Mouse (Mus musculus): ENCODE measurements at regions not wholly inside any gene's neighbourhood (a gene's known extent, or its start where the extent isn't known, plus 50 kb on each side); places are given as distances from the start of the nearest gene placed in this dataset.
A peak's percentile ranks its signal among the peaks of the same experiment; 100 is the strongest.

DNA sequence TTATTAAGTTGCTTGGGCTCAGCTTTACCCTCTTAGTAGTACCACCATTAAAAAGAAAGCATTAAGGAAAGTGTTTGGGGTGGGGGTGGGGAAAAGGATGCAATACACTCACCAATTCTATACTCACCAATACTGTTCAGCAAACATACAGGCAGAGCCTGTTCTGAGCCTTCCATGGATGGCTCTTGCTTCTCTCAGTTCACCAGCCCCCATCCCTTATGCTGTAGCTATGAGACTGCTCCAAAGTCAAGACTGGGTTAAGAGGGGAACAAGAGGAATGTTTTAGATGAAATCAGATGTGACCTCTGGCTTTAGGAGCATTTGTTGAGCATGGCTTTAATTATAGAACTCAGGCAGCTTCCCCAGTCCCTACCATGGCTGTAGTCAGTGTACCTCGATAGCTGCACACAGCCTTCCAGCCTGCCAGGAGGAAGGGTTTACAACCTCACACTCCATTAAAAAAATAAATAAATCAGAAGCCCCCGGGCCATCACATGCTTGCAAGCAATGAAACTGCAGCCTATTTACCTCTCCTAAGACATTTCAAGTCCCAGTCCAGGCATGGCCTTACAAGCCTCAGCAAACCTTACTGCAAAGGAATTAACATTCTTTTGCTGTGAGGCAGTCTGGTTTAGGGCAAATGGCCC lies 122.8 kb upstream of the Ldb2 start:
- Histone ChIP-seq H3K27ac (peak overlapping the region; percentile 67; the same call in 1 of the 2 replicates), H3K36me3 (replicated peaks) (no peaks in the 10 kb centered on the region), H3K4me3 (no peak overlapping the region), H3K27me3 (ENCODE audit: poor library complexity, severe bottlenecking) (no peaks in the 10 kb centered on the region), H3K4me1 (peaks cover 15% of the 10 kb centered on the region), H3K9me3 (no peaks in the 10 kb centered on the region)
- DNase-seq (ENCODE audit: extremely low spot score, low spot score) = peak; percentile 33
- WGBS = 59% methylated on average over 2 of the region's 2 CpGs

DNA sequence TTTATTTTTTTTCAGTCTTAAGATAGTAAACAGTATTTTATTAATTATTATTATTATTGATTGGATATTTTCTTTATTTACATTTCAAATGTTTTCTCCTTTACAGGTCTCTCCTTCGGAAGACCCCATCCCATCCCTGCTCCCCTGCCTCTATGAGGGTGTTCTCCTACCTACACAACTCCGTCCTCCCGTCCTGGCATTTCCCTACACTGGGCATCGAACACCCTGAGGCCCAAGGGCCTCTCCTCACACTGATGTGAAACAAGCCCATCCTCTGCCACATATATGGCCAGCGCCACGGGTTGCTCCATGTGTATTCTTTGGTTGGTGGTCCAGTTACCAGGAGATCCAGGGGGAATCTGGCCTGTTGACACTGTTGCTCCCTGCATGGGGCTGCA lies 118.3 kb upstream of the Ldb2 start:
- Histone ChIP-seq H3K27ac (no peak overlapping the region), H3K36me3 (replicated peaks) (no peaks in the 10 kb centered on the region), H3K27me3 (ENCODE audit: poor library complexity, severe bottlenecking) (no peaks in the 10 kb centered on the region), H3K4me1 (peaks cover 17% of the 10 kb centered on the region), H3K9me3 (no peaks in the 10 kb centered on the region), H3K4me3 (no peak overlapping the region)
- no peak for DNase-seq (ENCODE audit: extremely low spot score, low spot score)
- WGBS = 91% methylated on average over 6 of the region's 6 CpGs

DNA sequence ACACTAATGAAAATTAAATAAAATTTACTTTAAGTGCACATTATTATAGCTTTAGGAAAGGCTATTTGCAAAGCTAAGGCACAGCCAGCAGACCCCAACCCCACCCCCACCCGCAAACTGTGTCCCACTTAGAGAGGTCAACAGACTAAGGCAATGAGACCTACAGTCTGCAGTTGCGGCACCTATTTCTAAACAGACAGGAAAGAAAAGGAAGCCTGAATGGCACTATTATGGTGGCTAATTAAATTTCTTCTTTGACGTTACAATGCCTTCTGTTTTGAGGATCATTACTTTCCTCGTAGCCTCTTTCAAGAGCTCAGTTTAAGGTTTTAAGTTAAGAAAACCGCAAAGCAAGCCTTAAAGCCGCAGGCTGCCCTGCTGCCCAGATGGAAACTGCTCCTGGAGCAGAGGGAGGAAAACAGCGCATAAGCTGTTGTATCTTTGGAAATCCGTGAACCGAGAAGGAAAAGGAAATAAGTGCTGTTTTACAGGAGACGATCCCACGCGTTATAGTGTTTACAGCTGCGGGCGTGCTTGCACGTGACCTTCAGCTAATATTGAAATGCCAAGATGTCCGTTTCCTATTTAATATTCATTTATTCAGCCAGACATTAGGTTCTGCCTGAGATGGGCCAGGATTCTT lies 117.8 kb upstream of the Ldb2 start:
- H3K4me3 ChIP-seq = no peak overlapping the region
- H3K9me3 ChIP-seq = no peaks in the 10 kb centered on the region
- peaks cover 17% of the 10 kb centered on the region for H3K4me1 ChIP-seq
- DNase-seq (ENCODE audit: extremely low spot score, low spot score) = no peak
- H3K27ac ChIP-seq = 0 out of 2 replicates have a peak overlapping the region, but pooled peaks have one; percentile 27
- H3K27me3 ChIP-seq (ENCODE audit: poor library complexity, severe bottlenecking) = no peaks in the 10 kb centered on the region
- no peaks in the 10 kb centered on the region for H3K36me3 ChIP-seq (replicated peaks)
- WGBS = 54% methylated on average over 16 of the region's 16 CpGs

DNA sequence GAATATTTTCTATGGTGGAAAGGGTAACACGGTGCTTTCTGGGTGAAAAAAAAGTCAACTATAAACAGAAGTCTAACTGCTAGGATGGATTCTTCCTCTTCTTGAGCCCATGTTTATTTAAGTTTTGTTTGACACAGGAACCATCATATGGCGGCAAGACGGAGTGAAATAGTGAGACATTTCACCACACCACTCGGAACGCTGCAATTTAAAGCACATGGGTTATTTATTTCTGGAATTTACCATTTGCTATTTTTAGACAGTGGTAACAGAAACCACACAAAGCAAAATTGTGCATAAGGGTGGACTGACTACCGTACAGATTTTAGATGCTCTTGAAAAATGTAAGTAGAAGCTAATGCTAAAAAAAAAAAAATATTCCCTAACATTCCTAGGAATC lies 103.1 kb upstream of the Ldb2 start:
- no peaks in the 10 kb centered on the region for H3K27me3 ChIP-seq (ENCODE audit: poor library complexity, severe bottlenecking)
- no peaks in the 10 kb centered on the region for H3K4me1 ChIP-seq
- DNase-seq (ENCODE audit: extremely low spot score, low spot score) = no peak
- no peak overlapping the region for H3K4me3 ChIP-seq
- no peak overlapping the region for H3K27ac ChIP-seq
- 84% methylated on average over 6 of the region's 6 CpGs for WGBS
- no peaks in the 10 kb centered on the region for H3K36me3 ChIP-seq (replicated peaks)
- H3K9me3 ChIP-seq = no peaks in the 10 kb centered on the region

DNA sequence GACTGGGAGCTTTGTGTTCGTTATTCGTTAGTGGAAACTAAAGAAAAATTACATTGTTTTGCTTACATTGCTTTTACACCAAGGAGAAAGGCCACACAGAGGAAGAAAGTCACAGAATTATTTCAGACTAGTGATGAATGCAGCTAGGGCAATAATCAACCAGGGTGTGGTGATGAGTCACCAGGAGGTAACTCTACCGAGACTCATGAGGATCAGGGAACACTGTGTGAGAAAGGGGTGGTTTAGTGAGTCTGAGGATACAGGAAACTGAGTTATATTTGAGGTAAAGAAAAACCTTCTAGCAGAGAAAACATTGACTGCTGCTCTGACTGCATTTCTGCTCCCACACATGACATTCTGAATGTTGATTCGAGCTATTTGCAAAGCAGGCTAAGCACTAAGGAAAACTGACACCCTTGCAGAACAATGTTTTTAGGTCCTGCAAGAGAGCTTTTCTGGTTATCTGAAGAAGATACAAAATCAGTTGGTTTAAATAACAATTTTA lies 87.1 kb upstream of the Ldb2 start:
- WGBS = 87% methylated on average over 4 of the region's 4 CpGs
- no peak for DNase-seq (ENCODE audit: extremely low spot score, low spot score)
- Histone ChIP-seq H3K4me3 (no peak overlapping the region), H3K4me1 (no peaks in the 10 kb centered on the region), H3K9me3 (no peaks in the 10 kb centered on the region), H3K27me3 (ENCODE audit: poor library complexity, severe bottlenecking) (no peaks in the 10 kb centered on the region), H3K27ac (no peak overlapping the region), H3K36me3 (replicated peaks) (no peaks in the 10 kb centered on the region)

DNA sequence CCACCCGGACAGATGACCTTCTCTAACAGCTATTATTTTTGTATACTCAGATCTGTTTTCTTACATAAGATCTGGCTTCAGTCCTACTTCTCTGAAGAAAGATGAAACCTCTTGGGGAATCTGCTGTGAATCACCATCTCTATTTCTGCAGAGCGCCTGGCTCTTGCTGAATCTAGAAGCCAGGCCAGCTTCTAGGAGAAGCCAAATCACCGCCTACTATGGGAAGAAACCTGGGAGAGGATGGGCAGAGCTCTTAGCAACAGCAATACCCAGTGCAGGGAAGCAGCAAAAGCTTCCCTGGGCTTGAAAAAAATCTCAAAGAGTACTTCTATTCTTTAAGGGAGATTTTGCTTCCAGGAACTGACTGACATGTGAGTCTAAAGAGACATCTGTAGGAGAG lies 77.5 kb upstream of the Ldb2 start:
- DNase-seq (ENCODE audit: extremely low spot score, low spot score) = no peak
- Histone ChIP-seq H3K9me3 (no peaks in the 10 kb centered on the region), H3K36me3 (replicated peaks) (no peaks in the 10 kb centered on the region), H3K27me3 (ENCODE audit: poor library complexity, severe bottlenecking) (no peaks in the 10 kb centered on the region), H3K4me1 (no peaks in the 10 kb centered on the region), H3K27ac (no peak overlapping the region), H3K4me3 (no peak overlapping the region)
- WGBS = 79% methylated on average over 3 of the region's 3 CpGs

DNA sequence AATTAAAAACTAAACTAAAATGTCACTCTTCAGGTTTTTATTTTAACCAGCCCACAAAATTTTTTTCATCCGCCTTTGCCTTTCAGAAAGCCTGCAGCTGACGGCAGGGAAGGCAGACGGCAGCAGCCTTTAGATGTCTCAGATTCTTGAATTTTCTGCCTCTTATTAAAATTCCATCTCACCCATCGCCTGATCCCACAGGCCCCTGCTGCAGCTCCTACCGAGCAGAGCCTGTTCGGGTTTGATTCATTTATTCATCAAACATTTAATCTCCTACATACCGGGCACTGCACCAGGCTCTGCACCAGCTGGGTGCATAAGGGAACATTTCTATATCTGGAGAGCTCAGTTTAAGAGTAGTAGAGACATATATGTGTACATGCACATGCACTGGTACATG lies 72.8 kb upstream of the Ldb2 start:
- H3K4me1 ChIP-seq = no peaks in the 10 kb centered on the region
- WGBS = 80% methylated on average over 7 of the region's 7 CpGs

DNA sequence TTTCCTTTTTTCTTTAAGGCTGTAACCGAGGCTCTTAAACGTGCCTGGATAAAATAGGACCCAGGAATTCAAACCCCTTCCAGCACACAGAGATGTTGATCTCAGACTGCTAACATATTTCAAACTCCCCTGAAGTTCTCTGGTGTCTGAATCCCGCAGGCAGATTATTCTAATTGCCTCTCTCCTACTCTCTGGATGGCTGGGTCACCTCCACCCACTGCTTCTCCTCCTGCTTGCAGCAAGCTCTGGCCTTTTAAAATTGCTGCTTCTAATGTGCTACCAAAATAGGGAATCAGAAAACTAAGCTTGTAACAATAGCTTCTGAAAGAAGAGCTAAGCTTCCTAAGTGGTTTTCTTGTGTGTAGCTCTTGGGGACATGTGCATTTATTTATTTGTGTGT lies 64.4 kb upstream of the Ldb2 start:
- H3K27me3 ChIP-seq (ENCODE audit: poor library complexity, severe bottlenecking) = no peaks in the 10 kb centered on the region
- no peaks in the 10 kb centered on the region for H3K36me3 ChIP-seq (replicated peaks)
- H3K4me3 ChIP-seq = no peak overlapping the region
- DNase-seq (ENCODE audit: extremely low spot score, low spot score) = no peak
- no peaks in the 10 kb centered on the region for H3K9me3 ChIP-seq
- WGBS = 49% methylated on average over 3 of the region's 3 CpGs
- no peaks in the 10 kb centered on the region; the same call in 1 of the 2 replicates for H3K4me1 ChIP-seq
- no peak overlapping the region for H3K27ac ChIP-seq

More for the DNA sequence above, 72.8 kb upstream of the Ldb2 start:
- H3K27me3 ChIP-seq (ENCODE audit: poor library complexity, severe bottlenecking) = no peaks in the 10 kb centered on the region
- H3K9me3 ChIP-seq = no peaks in the 10 kb centered on the region
- H3K27ac ChIP-seq = no peak overlapping the region
- DNase-seq (ENCODE audit: extremely low spot score, low spot score) = no peak
- no peak overlapping the region for H3K4me3 ChIP-seq
- H3K36me3 ChIP-seq (replicated peaks) = no peaks in the 10 kb centered on the region

DNA sequence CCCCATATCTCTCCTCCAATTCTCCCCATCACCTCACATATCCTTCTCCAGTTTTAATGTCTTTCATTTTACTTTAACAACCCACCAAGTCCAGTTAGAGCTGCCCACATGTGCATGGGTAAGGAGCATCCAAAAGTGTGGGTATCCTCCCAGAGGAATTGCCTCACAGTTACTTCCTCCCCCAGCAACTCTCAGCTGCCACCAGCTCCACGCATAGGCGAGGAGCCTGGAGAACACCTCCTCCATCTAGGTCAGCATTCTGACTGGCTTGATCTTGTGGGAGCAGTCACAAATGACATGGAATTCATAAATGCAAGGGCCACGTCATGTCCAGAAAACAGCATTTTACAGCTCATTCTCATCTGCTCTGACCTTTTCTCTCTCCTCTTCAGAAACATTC lies 63.9 kb upstream of the Ldb2 start:
- Histone ChIP-seq H3K27me3 (ENCODE audit: poor library complexity, severe bottlenecking) (no peaks in the 10 kb centered on the region), H3K36me3 (replicated peaks) (no peaks in the 10 kb centered on the region), H3K4me1 (no peaks in the 10 kb centered on the region; the same call in 1 of the 2 replicates), H3K27ac (no peak overlapping the region), H3K4me3 (no peak overlapping the region), H3K9me3 (no peaks in the 10 kb centered on the region)
- no peak for DNase-seq (ENCODE audit: extremely low spot score, low spot score)
- WGBS = 81% methylated on average over 3 of the region's 3 CpGs

DNA sequence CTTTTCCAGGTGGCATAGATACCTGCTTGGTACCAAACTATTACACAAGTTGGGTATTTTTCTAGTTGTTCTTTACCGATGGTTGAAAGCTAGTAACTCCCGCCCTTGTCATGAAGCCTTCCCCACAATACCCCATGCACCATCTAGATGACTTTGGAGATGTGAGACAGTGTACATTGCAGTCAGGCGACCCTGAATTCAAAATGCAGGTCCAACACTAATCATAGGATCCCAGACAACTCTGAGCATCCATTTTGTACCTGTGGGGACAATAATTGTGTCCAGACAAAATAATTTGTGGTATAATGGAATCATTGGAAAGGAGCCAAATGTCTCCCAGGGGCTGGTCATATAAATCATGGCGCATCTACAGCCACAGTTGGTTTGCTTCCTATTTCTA lies 54.7 kb upstream of the Ldb2 start:
- no peak overlapping the region for H3K27ac ChIP-seq
- DNase-seq (ENCODE audit: extremely low spot score, low spot score) = no peak
- WGBS = 91% methylated on average over 4 of the region's 4 CpGs

More for the DNA sequence above, 54.7 kb upstream of the Ldb2 start:
- Histone ChIP-seq H3K9me3 (peaks cover 7% of the 10 kb centered on the region; the same call in 1 of the 2 replicates), H3K4me3 (no peak overlapping the region), H3K36me3 (replicated peaks) (no peaks in the 10 kb centered on the region), H3K27me3 (ENCODE audit: poor library complexity, severe bottlenecking) (no peaks in the 10 kb centered on the region), H3K4me1 (no peaks in the 10 kb centered on the region)

All from forebrain, embryonic 10.5 days (tissue).